Mouse (Mus musculus) forebrain, embryonic 11.5 days (tissue): ENCODE measurements around the gene Gm20388. TPM values are rescaled to one million over a fixed set of nuclear protein-coding genes. Genes with fewer than 3 reads are reported as not detected.

Source experiments
- ATAC-seq: fragments of 200-750 bp; cut with Nextera tagmentation; replicated peaks from 2 replicates; pipeline ENCODE4 v1.8.0; 2017; ENCODE audit warnings: moderate TSS enrichment; ENCODE audit not compliant: low FRiP score
- DNase-seq: peaks from one replicate; pipeline ENCODE4 v3.0.0-alpha.2; 2017; ENCODE audit warnings: low spot score
- H3K27ac ChIP-seq: fragments of 300-500 bp; sonication (generic); 2 replicates; pipeline ENCODE4 v1.5.1; 2014; ENCODE audit warnings: low read depth, low read length
- H3K27me3 ChIP-seq: fragments of 300-500 bp; sonication (generic); 2 replicates; pipeline ENCODE4 v1.6.1; 2014; ENCODE audit warnings: mild to moderate bottlenecking, low read length, mixed read lengths; ENCODE audit not compliant: control insufficient read depth, insufficient read depth
- H3K36me3 ChIP-seq: fragments of 300-500 bp; sonication (generic); 2 replicates; pipeline ENCODE4 v1.6.1; 2014; ENCODE audit warnings: mild to moderate bottlenecking, low read length, moderate library complexity, mixed read lengths; ENCODE audit not compliant: control insufficient read depth, insufficient read depth
- H3K4me1 ChIP-seq: fragments of 300-500 bp; sonication (generic); replicated peaks from 2 replicates; pipeline ENCODE4 v1.6.1; 2014; ENCODE audit warnings: low read length, mixed read lengths; ENCODE audit not compliant: control insufficient read depth, insufficient read depth
- H3K4me2 ChIP-seq: fragments of 300-500 bp; sonication (generic); 2 replicates; pipeline ENCODE4 v1.6.1; 2014; ENCODE audit warnings: low read depth, mild to moderate bottlenecking, low read length, moderate library complexity, mixed read lengths; ENCODE audit not compliant: severe bottlenecking
- H3K4me3 ChIP-seq: fragments of 300-500 bp; sonication (generic); 2 replicates; pipeline ENCODE4 v1.5.1; 2014; ENCODE audit warnings: low read depth, low read length
- H3K9ac ChIP-seq: fragments of 300-500 bp; sonication (generic); 2 replicates; pipeline ENCODE4 v1.6.1; 2014; ENCODE audit warnings: low read length
- H3K9me3 ChIP-seq: fragments of 300-500 bp; sonication (generic); 2 replicates; pipeline ENCODE4 v1.6.1; 2016; ENCODE audit warnings: low read length, mixed read lengths; ENCODE audit not compliant: control insufficient read depth
- WGBS: fragments of 180-500 bp; shearing (Covaris S2); extraction: QIAGEN DNeasy Blood & Tissue Kit; methylation state at CpG from one replicate; pipeline ENCODE4 v1.1.7; 2014; 5-methylcytosine and 5-hydroxymethylcytosine counted together
- polyA plus RNA-seq: library from polyadenylated mRNA; unstranded; fragments of >200 nt; fragmentation: Nextera tagmentation; extraction: Ambion mirVana; gene quantifications from 2 replicates; pipeline ENCODE4 v1.2.1, GENCODE M21; 2014

Gene Gm20388
- polyA plus RNA-seq, 1 experiment from 2014 or later, result not detected

GRCm38 (mm10) chr8:120039313-120039919 is 128.8 kb downstream of the Gm20388 start:
- Histone ChIP-seq H3K4me1 (0 out of 2 replicates have a peak, but pooled peaks cover under 1% of the 10 kb centered on the region), H3K4me2 (no peak overlapping the region), H3K9me3 (no peaks in the 10 kb centered on the region), H3K36me3 (no peaks in the 10 kb centered on the region), H3K9ac (no peak overlapping the region), H3K4me3 (no peak overlapping the region), H3K27ac (no peak overlapping the region), H3K27me3 (no peaks in the 10 kb centered on the region)
- WGBS, result 88% methylated on average over 11 of the region's 11 CpGs
- DNase-seq, result no peak
- ATAC-seq, result no peak

GRCm38 (mm10) chr8:120040861-120041260 is 130.2 kb downstream of the Gm20388 start:
- Histone ChIP-seq H3K4me1 (no peaks in the 10 kb centered on the region), H3K36me3 (no peaks in the 10 kb centered on the region), H3K27me3 (no peaks in the 10 kb centered on the region), H3K9ac (no peak overlapping the region), H3K27ac (no peak overlapping the region), H3K4me3 (no peak overlapping the region), H3K4me2 (no peak overlapping the region), H3K9me3 (no peaks in the 10 kb centered on the region)
- 78% methylated on average over 1 of the region's 1 CpGs for WGBS
- ATAC-seq (no peak), DNase-seq (no peak)

GRCm38 (mm10) chr8:120042542-120043312 is 132.1 kb downstream of the Gm20388 start:
- no peaks in the 10 kb centered on the region for H3K27me3 ChIP-seq
- H3K4me3 ChIP-seq, result no peak overlapping the region
- ATAC-seq, result no peak
- H3K36me3 ChIP-seq, result no peaks in the 10 kb centered on the region
- H3K9ac ChIP-seq, result no peak overlapping the region
- no peaks in the 10 kb centered on the region for H3K9me3 ChIP-seq
- 78% methylated on average over 10 of the region's 10 CpGs for WGBS
- H3K27ac ChIP-seq, result no peak overlapping the region
- no peak overlapping the region for H3K4me2 ChIP-seq
- no peaks in the 10 kb centered on the region for H3K4me1 ChIP-seq
- DNase-seq, result no peak

- H3K4me2 ChIP-seq, result no peak overlapping the region
- H3K27ac ChIP-seq, result no peak overlapping the region
- no peaks in the 10 kb centered on the region for H3K9me3 ChIP-seq
- H3K36me3 ChIP-seq, result no peaks in the 10 kb centered on the region
- WGBS, result 85% methylated on average over 8 of the region's 8 CpGs
- no peak overlapping the region for H3K4me3 ChIP-seq
- no peaks in the 10 kb centered on the region for H3K27me3 ChIP-seq
- ATAC-seq (no peak), DNase-seq (no peak)
- no peaks in the 10 kb centered on the region for H3K4me1 ChIP-seq
- no peak overlapping the region for H3K9ac ChIP-seq
Observed at GRCm38 (mm10) chr8:120044907-120045306, 134.3 kb downstream of the Gm20388 start.

GRCm38 (mm10) chr8:120045471-120045870 is 134.8 kb downstream of the Gm20388 start:
- H3K27ac ChIP-seq, result no peak overlapping the region
- no peaks in the 10 kb centered on the region for H3K27me3 ChIP-seq
- no peak overlapping the region for H3K9ac ChIP-seq
- ATAC-seq (no peak), DNase-seq (no peak)
- H3K4me2 ChIP-seq, result no peak overlapping the region
- H3K4me1 ChIP-seq, result no peaks in the 10 kb centered on the region
- no peak overlapping the region for H3K4me3 ChIP-seq
- no peaks in the 10 kb centered on the region for H3K9me3 ChIP-seq
- 71% methylated on average over 5 of the region's 5 CpGs for WGBS
- H3K36me3 ChIP-seq, result no peaks in the 10 kb centered on the region

GRCm38 (mm10) chr8:120046258-120047020 is 135.8 kb downstream of the Gm20388 start:
- ATAC-seq (no peak), DNase-seq (no peak)
- H3K9ac ChIP-seq, result no peak overlapping the region
- 78% methylated on average over 14 of the region's 14 CpGs for WGBS
- H3K4me3 ChIP-seq, result no peak overlapping the region
- no peaks in the 10 kb centered on the region for H3K36me3 ChIP-seq
- H3K9me3 ChIP-seq, result no peaks in the 10 kb centered on the region
- no peak overlapping the region for H3K4me2 ChIP-seq
- H3K4me1 ChIP-seq, result no peaks in the 10 kb centered on the region
- H3K27ac ChIP-seq, result no peak overlapping the region
- no peaks in the 10 kb centered on the region for H3K27me3 ChIP-seq

GRCm38 (mm10) chr8:120049949-120050348 is 139.3 kb downstream of the Gm20388 start:
- Histone ChIP-seq H3K36me3 (no peaks in the 10 kb centered on the region), H3K9ac (no peak overlapping the region), H3K4me3 (no peak overlapping the region), H3K4me1 (no peaks in the 10 kb centered on the region), H3K9me3 (no peaks in the 10 kb centered on the region), H3K27ac (no peak overlapping the region), H3K27me3 (no peaks in the 10 kb centered on the region), H3K4me2 (no peak overlapping the region)
- no peak for DNase-seq
- 86% methylated on average over 13 of the region's 13 CpGs for WGBS
- ATAC-seq, result no peak

GRCm38 (mm10) chr8:120050376-120050775 is 139.7 kb downstream of the Gm20388 start:
- H3K4me1 ChIP-seq, result no peaks in the 10 kb centered on the region
- no peak overlapping the region for H3K4me2 ChIP-seq
- H3K27me3 ChIP-seq, result no peaks in the 10 kb centered on the region
- H3K27ac ChIP-seq, result no peak overlapping the region
- no peak overlapping the region for H3K9ac ChIP-seq
- H3K9me3 ChIP-seq, result no peaks in the 10 kb centered on the region
- DNase-seq (no peak), ATAC-seq (no peak)
- H3K4me3 ChIP-seq, result no peak overlapping the region
- no peaks in the 10 kb centered on the region for H3K36me3 ChIP-seq
- WGBS, result 85% methylated on average over 10 of the region's 10 CpGs
